Mouse (Mus musculus) hematopoietic stem cell, adult 5-6 weeks (primary cell): Measurements from ENCODE around the gene Gucy2f. TPM values are rescaled to one million over a fixed set of nuclear protein-coding genes. Genes with fewer than 3 reads are reported as not detected.
"Not testable (repeated sequence)": the region's sequence is repeated elsewhere in the genome, so short reads cannot be mapped to it uniquely, and the experiment has no call there.

Experiments used
- ATAC-seq, 2 experiments: fragments of 125-278 bp in 1 of 2; replicated peaks in 1 of 2; 2 replicates each; pipeline ENCODE4 v1.8.0; 2016 to 2017; ENCODE audit warnings: inconsistent platforms in 2 of 2, mild to moderate bottlenecking in 2 of 2, moderate number of reproducible peaks in 2 of 2, low read depth in 1 of 2, moderate TSS enrichment in 1 of 2; ENCODE audit not compliant: low FRiP score in 2 of 2, poor library complexity in 2 of 2, severe bottlenecking in 2 of 2, insufficient read depth in 1 of 2, low TSS enrichment in 1 of 2
- total RNA-seq: library from RNA; stranded (forward); fragments of 172-1452, 232-1000 nt; gene quantifications from 2 replicates; pipeline ENCODE4 v1.2.3, GENCODE M21; 2017

Gucy2f gene
- not detected in 2 replicates for total RNA-seq

DNA sequence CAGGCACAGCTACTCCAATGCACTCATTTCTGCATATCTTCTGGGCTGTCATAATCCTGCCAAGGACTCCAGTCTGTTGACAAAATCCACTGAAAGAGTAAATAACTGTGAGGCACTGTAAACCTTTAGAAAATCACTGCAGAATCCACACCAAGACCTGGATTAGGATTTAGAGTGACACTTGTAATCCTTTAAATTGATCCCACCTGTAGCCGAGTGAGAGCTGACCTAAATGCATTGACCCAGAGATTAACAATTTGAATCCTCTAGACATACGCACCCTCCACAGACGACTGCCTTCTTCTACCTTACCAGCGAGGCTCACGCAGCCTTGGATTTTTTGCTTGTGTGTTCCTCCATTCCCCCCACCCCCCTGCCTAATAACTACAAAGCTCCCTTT is at the start of gene Gucy2f:
Gene Gucy2f (minus strand): TSS at position 101 of the 400 bp plus-strand sequence.
- ATAC-seq = no peak

DNA sequence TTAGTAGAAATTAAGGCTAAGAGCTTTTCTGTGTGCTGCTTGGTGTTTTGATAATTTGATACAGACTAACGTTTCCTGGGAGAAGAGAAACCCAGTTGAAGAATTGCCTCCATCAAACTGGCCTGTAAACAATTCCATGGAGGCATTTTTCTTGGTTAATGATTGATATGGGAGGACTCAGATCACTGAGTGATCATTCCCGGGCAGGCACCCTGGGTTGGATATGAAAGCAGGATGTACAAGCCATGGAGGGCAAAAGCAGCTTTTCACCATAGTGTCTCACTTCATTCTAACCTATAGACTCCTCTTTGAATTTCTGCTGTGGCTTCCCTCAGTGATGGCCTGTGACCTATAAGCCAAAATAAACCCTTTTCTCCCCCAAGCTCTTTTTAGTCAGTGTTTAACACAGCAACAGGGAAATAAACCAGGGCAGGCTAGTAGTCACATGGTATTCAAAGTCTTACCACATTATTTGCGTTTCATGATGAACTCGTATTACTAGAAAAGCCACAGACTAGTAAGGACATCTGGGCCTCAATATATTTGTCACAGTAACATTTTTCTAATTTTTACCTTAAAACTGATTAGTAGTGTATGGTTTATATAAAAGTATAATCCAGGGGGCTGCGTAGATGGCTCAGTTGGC is 49.1 kb upstream of the Gucy2f start:
- no peak for ATAC-seq

DNA sequence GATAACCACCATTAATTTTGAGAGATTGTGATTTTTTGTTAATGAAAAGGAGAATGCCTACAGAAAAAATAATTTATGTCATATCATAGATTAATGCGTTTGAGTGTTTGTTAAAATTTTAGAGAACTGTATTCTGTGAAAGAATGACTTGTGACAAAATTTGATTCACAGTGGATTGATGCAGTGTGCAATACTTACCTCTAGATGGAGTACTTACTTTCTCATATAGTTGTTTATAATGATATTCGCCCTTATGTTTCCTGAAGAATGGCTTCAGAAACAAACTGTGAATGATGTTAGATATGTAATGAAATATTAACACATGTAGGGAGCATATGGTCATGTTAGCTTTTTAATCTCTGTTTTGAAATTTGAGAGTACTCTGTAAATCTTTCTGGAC is 40.4 kb upstream of the Gucy2f start:
- ATAC-seq = no peak

DNA sequence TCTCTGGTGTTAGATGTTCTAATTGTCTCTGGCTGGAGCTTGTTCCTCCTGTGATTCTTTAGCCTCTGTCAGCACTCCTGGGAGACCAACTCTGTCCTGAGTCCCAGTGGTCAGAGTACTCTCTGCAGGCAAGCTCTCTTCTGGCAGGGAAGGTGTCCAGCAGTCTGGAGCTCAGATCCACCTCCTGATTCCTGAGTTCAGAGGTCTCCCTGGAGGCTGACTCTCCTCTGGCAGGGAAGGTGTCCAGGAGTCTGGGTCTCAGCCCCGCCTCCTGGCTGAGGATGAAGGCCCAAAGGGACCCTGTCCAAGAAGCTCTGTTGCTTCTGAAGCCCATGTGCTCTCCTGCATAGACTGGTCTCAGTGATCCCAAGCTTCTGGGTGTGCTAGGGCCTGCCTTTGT is 39.4 kb upstream of the Gucy2f start:
- ATAC-seq = not testable (repeated sequence)

DNA sequence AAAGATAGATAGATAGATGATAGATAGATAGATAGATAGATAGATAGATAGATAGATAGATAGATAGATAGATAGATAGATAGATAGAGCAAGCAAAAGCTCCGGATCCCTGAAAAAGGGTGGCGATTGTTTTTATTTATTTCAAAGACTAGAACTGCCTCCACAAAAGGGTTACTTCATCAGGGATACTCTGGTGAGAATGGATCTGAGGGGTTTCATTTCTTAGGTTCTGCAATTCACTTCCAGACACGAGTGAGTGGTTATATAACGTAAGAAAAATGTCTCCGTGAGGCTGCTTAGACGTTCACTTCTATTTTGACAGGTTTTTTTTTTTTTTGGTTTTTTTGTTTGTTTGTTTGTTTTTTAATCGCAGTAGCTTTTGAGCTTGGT is 32.0 kb upstream of the Gucy2f start:
- no peak for ATAC-seq

DNA sequence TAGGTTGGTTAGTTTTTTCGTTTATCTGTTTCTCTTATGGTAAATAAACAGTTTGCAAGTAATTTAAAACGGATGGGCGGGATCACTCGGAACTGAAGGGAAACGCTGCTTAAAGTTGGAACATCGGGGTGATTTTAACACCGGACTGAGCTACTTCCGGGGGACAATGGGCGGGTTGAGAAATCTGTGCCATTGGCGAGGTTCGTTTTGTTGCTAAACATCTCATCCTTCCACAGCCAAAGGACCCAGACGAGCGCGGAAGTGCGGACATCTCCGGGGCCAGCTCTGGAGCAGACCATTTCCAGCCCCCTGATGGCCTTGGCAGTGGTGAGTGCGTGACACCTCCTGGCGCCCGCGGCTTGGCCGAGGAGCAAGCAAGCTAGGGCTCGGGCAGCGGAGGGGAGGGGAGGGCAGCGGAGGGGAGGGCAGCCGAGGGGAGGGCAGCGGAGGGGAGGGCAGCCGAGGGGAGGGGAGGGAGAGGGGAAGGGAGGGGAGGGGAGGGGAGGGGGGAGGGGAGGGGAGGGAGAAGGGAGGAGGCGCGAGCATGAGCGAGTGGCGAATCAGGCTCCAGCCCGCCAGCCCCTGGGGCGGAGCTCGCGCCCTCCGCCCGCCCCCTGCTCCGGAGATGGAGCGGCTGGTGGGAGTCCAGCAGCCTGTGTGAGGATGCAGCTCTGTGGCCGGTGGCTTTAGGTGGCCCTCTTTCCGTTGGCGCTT is 31.5 kb upstream of the Gucy2f start:
- ATAC-seq = peak; percentile 90

DNA sequence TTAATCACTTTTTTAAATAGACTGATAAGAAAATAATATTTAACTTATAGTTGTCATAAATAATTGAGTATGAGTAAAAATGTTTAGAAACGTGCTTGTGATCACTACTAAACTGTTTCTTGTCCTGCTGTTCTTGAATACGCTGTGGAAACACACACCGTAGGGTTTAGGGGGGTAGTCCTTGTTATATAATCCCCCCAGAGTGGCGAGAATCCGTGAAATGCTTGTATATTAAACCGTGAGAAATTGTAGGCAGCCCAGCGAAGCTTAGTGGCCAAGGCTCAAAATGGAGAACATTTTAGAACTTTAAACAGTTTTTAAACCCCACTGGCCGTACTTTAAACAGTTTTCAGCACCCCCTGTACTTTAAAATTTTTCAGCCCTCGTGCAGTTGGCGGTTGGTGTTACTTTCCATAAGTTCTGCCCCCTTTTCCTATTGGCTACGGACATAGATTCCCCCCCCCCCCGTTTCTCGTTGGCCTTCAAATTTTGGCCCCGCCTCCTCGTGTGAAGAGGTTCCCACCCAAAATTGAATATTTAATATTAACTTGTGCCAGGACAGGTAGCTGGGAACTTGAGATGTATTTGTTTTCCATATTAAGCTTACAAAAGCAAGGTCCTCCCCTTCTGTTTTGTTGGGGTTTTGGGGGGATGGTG is 30.8 kb upstream of the Gucy2f start:
- peak; percentile 79 to 83 for ATAC-seq

DNA sequence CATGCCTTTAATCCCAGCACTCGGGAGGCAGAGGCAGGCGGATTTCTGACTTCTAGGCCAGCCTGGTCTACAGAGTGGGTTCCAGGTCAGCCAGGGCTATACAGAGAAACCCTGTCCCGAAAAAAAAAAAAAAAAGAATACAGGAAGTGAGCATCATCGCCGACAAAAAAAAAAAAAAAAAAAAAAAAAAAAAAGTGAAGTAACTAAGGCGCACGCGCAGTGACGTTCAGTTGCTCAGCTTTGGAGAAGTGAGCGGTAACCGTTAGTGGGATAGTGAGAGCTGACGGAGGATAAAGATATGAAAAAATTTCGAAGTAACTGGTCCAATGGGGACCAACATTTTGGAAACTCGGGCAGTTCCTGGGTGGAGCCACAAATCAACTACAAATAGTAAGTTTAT is 29.8 kb upstream of the Gucy2f start, which contains the start of gene Nxt2:
Gene Nxt2 (plus strand): TSS at position 229 of the 400 bp plus-strand sequence.
- ATAC-seq = no peak

DNA sequence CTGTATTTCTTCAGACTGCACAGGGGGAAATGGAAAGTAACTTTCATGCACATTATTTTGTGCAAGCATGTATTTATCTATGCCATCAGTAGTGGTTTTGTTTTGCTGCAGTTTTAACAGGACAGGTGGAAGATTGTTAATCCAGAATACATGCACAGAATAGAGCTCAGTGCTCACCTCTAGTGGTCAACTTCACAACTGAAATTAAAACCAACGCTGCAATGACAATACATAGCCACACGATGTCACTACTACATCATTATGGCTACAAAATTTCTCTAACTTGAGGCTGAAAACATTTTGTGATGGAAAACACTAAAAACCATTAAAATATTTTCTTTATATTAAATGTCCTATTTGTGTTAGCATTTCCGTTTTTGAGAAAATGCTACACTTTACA is 3.6 kb upstream of the Gucy2f start:
- peak; percentile 69 for ATAC-seq

DNA sequence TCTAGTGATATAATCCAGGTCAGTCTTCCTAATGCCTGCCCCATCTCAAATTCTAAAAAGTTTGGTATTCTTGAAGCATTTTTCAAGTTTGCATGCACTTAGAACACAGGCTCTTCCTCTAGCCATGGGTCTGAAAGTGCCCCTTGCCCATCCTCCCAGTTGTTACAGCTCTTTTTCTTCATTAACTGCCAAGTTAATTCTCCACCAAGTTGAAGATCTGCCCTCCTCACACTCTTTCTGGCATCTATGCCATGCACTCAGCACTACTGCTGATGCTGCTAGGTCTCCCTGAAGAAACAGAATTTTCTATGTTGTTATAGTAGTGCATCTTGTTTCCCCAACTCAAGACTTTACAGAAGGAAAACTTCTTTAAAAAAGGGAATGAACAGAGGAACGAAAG is 1.2 kb downstream of the Gucy2f start:
- no peak for ATAC-seq

DNA sequence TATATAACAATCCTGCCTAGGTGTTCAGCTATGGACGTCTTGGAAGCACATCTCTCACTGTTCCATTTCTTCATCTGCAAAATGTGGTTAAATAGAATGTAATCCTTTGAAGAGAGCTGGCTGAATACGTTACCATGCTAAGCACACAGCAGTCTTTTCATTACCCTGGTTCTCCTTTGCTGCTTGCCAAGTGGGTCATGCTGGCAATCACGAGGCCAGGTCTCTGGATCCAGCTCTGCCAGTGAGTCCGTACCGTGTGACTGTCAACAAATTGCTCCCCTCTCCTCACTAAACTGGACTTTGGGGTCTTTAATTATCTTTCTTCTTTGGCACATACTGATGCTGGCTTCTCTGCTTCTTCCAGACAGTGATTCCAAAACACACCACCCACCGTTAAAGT is 2.3 kb downstream of the Gucy2f start:
- ATAC-seq = no peak

DNA sequence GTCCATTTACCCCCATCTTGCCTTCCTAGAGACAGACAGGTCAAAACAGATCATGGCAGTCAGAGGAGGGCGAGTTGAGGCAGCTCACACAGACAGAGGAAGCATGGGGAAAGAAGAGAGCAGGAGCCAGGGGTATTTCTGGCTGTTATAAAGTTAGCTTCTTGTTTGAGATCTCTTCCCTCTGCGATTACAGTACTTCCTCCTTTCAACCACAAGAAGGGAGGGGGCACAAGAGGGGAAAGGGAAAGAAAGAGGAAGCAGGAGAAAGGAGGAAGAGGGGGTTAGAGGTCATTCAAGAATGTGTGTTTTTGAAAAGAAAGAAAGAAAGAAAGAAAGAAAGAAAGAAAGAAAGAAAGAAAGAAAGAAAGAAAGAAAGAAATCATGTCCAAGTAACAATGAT is 6.4 kb downstream of the Gucy2f start:
- ATAC-seq = peak; percentile 71 to 73; a peak in 3 of 4 replicates

DNA sequence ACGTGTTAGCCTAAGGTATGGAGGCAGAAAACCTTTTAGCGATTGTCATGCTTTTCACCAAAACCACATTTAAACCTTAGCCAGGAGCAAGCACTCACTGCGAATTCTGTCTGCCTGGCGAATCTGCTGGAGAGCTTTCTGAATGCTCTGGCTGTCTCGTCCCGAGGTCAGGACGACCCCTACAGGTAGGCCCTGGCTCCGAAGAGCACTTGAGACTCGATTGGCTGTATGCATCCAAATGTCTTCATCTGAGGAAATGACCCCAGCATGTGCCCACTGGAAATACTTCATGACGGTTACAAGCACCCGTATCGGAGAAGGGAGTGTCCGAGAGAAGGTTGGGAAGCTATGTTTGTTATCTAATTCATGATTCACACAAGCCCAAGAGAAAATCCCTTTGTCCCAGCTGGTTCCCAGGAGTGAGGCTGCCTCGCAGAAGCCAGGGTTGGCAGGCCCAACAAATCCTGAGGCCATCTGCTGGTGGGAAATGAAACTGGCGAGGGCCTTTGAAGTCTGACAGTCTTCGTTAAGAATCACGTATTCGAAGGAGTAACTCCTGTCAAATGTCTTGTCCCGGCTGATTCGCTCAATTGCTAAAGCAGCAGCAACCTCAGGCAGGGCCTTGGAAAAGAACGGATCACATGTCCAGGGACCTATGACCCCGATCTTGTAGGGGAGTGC is 7.6 kb downstream of the Gucy2f start:
- ATAC-seq = no peak

DNA sequence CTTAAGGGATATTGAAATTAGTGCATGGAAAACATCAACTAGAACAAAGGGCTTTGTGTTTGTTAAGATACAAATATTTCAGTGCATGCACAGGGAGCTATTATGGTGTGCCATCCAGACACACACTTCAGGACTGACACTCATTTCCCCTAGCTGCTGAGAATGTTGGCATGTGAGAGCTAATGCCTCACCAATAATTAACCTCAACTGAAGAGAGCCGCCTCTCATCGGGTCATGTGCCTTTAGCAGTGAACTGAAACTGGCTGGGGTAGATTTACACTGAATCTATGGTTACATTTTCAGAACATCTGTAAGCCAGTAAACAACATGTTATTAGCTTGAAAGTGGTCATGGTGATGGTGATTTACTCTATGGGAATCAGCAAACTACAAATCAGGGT is 14.7 kb downstream of the Gucy2f start:
- ATAC-seq = no peak

DNA sequence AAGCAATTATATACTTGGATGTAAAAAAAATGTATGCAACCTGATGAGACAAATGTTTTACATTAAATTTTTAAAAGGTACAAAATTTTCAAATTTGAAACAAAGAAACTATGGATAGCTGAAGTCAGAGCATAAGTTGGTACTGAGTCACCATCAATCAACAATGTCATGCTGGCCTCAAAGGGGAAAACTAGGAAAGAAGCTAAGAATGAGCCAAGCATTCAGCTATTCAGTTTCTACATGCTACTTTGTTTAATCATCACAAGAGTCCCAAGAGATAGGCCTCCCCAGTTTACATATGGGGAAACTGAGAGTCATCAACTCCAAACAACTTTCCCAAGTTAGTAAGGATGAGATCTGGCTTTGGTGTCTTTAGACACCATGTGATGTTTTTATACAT is 19.8 kb downstream of the Gucy2f start:
- no peak for ATAC-seq

DNA sequence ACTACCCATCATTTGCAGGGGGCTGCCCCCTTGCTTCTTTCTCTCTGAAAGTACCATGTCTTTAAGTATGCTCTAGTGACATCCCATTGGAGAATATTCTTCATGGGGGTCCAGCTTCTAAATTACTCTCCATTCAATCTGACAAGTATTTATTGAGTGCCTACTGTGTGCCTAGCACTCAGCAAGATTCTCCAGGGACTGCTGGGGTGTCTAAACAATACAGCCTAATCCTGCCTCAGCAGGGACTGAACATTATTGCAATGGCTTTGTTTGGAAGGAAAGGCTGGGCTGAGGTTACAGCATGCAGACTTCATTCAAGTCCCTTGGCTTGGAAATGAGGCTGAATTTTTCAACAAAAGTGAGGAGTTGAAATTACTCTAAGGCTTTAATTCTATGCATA is 81.0 kb downstream of the Gucy2f start:
- no peak for ATAC-seq

DNA sequence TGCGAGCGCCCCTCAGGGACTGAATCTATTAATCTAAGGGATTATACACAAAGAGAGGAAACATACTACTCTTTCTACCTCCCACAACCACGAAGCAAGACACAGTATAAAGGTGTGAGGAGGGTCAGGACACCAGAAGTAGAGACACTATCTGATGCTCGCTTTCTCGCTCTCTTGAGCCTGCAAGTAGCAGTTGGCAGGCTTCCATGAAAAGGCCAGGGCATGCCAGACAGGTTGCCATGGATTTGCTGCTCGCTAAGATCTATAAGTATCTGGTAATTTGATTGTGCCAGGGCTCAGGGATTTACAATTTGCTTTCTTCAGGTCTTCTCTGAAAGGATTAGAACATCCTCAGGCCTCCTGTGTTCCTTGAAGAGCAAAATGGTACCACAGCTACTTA is 85.5 kb downstream of the Gucy2f start:
- no peak for ATAC-seq

DNA sequence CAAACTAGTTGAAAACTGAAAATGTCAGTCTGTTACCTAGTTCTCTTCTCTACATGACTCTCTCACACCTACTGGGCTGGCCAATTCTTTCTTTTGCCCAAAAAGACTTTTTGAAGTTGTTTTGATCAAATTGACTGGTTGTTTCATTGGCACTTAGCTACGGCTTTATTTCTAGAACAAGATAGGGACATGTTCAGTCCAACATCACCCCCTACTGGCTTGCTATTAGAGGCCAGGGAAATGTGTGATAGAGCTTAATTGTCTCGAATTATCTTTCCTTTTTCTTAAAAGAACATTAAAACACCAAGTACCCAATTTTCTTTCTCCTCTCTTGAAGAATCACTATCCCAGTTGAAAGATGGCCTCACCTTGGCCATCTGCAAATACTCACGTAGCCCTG is 99.8 kb downstream of the Gucy2f start:
- ATAC-seq = no peak
